Mouse (Mus musculus): ENCODE results near the gene Spink8. TPM values are rescaled to one million over a fixed set of nuclear protein-coding genes. Genes with fewer than 3 reads are reported as not detected.

Spink8 gene
- polyA plus RNA-seq, 1 experiment from 2014 or later, result not detected

GRCm38 (mm10) chr9:109807898-109808297 lies 4.2 kb upstream of the Spink8 start:
- Histone ChIP-seq H3K27ac (ENCODE audit: low read depth, low read length) (no peak overlapping the region), H3K27me3 (replicated peaks; ENCODE audit: control insufficient read depth, insufficient read depth, low read length) (no peaks in the 10 kb centered on the region), H3K4me1 (replicated peaks; ENCODE audit: control insufficient read depth, insufficient read depth, low read length) (no peaks in the 10 kb centered on the region), H3K9ac (ENCODE audit: low read depth, low read length) (no peak overlapping the region), H3K36me3 (ENCODE audit: control insufficient read depth, insufficient read depth, low read length) (no peaks in the 10 kb centered on the region), H3K4me2 (no peak overlapping the region), H3K9me3 (ENCODE audit: control insufficient read depth, low read length) (no peaks in the 10 kb centered on the region), H3K4me3 (ENCODE audit: low read depth, low read length) (no peak overlapping the region)
- no peak for ATAC-seq (replicated peaks; ENCODE audit: low FRiP score)
- DNase-seq (ENCODE audit: low spot score), result no peak
- WGBS, result 51% methylated on average over 3 of the region's 3 CpGs

- Histone ChIP-seq H3K9ac (ENCODE audit: low read depth, low read length) (no peak overlapping the region), H3K4me3 (ENCODE audit: low read depth, low read length) (no peak overlapping the region), H3K27ac (ENCODE audit: low read depth, low read length) (no peak overlapping the region), H3K9me3 (ENCODE audit: control insufficient read depth, low read length) (no peaks in the 10 kb centered on the region), H3K27me3 (replicated peaks; ENCODE audit: control insufficient read depth, insufficient read depth, low read length) (no peaks in the 10 kb centered on the region), H3K36me3 (ENCODE audit: control insufficient read depth, insufficient read depth, low read length) (no peaks in the 10 kb centered on the region), H3K4me1 (replicated peaks; ENCODE audit: control insufficient read depth, insufficient read depth, low read length) (no peaks in the 10 kb centered on the region), H3K4me2 (no peak overlapping the region)
- ATAC-seq (replicated peaks; ENCODE audit: low FRiP score) (no peak), DNase-seq (ENCODE audit: low spot score) (no peak)
- 50% methylated on average over 7 of the region's 7 CpGs for WGBS
Measured at GRCm38 (mm10) chr9:109813424-109813823, 1.3 kb downstream of the Spink8 start.

GRCm38 (mm10) chr9:109816341-109816740 lies 4.3 kb downstream of the Spink8 start:
- H3K4me1 ChIP-seq (replicated peaks; ENCODE audit: control insufficient read depth, insufficient read depth, low read length), result no peaks in the 10 kb centered on the region

DNA sequence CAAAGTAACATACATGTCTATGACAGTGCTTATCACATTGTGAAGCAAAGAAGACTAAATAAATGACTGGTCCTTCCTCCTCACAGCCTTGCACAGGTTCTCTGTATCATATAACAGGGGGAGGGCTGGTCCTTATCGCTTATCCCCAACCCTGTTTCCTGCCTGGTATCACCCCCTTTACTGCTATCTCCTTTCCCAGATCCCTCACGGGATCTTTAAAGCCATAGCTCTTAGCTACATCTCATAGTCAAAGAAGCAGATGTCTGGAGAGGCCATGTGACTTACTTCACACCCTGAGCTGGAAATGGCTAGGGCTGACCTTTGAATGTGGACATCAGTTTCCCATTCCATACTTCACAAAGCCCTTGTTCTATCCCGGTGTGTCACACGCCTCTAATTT lies 13.7 kb downstream of the Spink8 start:
- H3K27ac ChIP-seq (ENCODE audit: low read depth, low read length), result no peak overlapping the region
- H3K9ac ChIP-seq (ENCODE audit: low read depth, low read length), result no peak overlapping the region
- no peaks in the 10 kb centered on the region for H3K9me3 ChIP-seq (ENCODE audit: control insufficient read depth, low read length)
- peak; percentile 91 for ATAC-seq (replicated peaks; ENCODE audit: low FRiP score)
- no peaks in the 10 kb centered on the region for H3K27me3 ChIP-seq (replicated peaks; ENCODE audit: control insufficient read depth, insufficient read depth, low read length)
- H3K36me3 ChIP-seq (ENCODE audit: control insufficient read depth, insufficient read depth, low read length), result no peaks in the 10 kb centered on the region
- 24% methylated on average over 4 of the region's 4 CpGs for WGBS
- no peak overlapping the region for H3K4me3 ChIP-seq (ENCODE audit: low read depth, low read length)
- no peak overlapping the region for H3K4me2 ChIP-seq
- DNase-seq (ENCODE audit: low spot score), result no peak
- peaks cover 7% of the 10 kb centered on the region for H3K4me1 ChIP-seq (replicated peaks; ENCODE audit: control insufficient read depth, insufficient read depth, low read length)

More at GRCm38 (mm10) chr9:109816341-109816740, 4.3 kb downstream of the Spink8 start:
- H3K27me3 ChIP-seq (replicated peaks; ENCODE audit: control insufficient read depth, insufficient read depth, low read length), result no peaks in the 10 kb centered on the region
- H3K27ac ChIP-seq (ENCODE audit: low read depth, low read length), result no peak overlapping the region
- DNase-seq (ENCODE audit: low spot score) (no peak), ATAC-seq (replicated peaks; ENCODE audit: low FRiP score) (no peak)
- 28% methylated on average over 6 of the region's 6 CpGs for WGBS
- no peak overlapping the region for H3K9ac ChIP-seq (ENCODE audit: low read depth, low read length)
- no peaks in the 10 kb centered on the region for H3K9me3 ChIP-seq (ENCODE audit: control insufficient read depth, low read length)
- H3K4me2 ChIP-seq, result no peak overlapping the region
- no peak overlapping the region for H3K4me3 ChIP-seq (ENCODE audit: low read depth, low read length)
- H3K36me3 ChIP-seq (ENCODE audit: control insufficient read depth, insufficient read depth, low read length), result no peaks in the 10 kb centered on the region

DNA sequence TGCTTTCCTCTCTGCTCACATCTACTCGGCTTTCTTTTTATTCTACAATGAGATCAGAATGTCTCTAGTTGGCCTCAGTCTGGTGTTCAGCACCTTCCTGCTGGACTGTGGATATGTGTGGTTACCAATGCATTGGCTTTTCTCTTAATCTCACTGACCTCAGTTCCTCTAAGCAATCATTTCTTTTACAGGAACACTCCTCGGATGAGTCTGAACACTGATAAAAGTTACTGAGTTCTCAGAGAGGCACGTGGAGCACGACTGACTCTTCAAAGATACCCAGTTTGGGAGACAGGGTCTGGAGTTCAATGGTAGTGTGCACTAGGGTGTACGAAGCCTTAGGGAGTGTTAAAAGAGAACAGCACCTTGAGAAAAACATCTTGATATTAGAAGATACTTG lies 14.1 kb downstream of the Spink8 start:
- peaks cover 7% of the 10 kb centered on the region for H3K4me1 ChIP-seq (replicated peaks; ENCODE audit: control insufficient read depth, insufficient read depth, low read length)
- H3K4me2 ChIP-seq, result no peak overlapping the region
- H3K9ac ChIP-seq (ENCODE audit: low read depth, low read length), result no peak overlapping the region
- no peaks in the 10 kb centered on the region for H3K36me3 ChIP-seq (ENCODE audit: control insufficient read depth, insufficient read depth, low read length)
- no peaks in the 10 kb centered on the region for H3K27me3 ChIP-seq (replicated peaks; ENCODE audit: control insufficient read depth, insufficient read depth, low read length)
- peak; percentile 64 for ATAC-seq (replicated peaks; ENCODE audit: low FRiP score)
- H3K27ac ChIP-seq (ENCODE audit: low read depth, low read length), result no peak overlapping the region
- 38% methylated on average over 5 of the region's 5 CpGs for WGBS
- DNase-seq (ENCODE audit: low spot score), result no peak
- no peak overlapping the region for H3K4me3 ChIP-seq (ENCODE audit: low read depth, low read length)
- H3K9me3 ChIP-seq (ENCODE audit: control insufficient read depth, low read length), result no peaks in the 10 kb centered on the region

DNA sequence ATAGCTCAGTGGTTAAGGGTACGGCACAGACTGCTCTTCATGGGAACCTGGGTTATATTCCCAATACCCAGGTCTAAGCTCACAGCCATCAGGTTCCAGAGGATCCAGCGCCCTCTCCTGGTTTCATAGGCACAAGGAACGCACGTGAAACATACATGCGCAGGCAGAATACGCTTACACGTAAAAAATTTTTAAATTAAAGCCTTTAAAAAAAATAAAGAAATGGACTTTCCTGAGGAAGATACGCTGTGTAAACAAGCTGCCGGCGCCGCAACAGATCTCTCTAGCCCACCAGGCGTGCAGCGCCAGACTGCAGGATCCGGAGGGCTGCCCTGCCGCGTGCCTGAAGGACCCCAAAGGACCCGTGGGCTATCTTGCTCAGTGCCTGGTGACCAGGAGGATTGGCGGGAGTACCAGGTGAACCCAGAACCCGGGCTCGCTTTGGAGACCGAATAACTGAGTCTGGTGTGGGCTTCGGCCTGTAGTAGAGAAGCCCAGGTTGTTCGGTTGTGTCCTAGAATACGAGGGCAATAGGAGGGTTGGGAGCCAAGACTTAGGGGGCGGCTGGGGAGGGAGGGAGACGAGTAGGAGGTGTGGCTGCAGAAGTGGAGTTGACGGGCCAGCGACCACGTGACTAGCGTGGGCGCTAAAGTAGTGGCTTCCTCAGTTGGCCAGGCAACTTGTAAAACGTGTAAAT lies 20.5 kb downstream of the Spink8 start, which contains the start of gene Nme6:
TSS of gene Nme6 (plus strand) at position 359 of the 697 bp plus-strand sequence.
- WGBS, result under 1% methylated on average over 32 of the region's 32 CpGs
- ATAC-seq (replicated peaks; ENCODE audit: low FRiP score) (peak; percentile 97), DNase-seq (ENCODE audit: low spot score) (peak; percentile 97)
- Histone ChIP-seq H3K4me3 (ENCODE audit: low read depth, low read length) (peak within 1 kb of the TSS; percentile 63), H3K4me2 (peak within 1 kb of the TSS; percentile 88), H3K27me3 (replicated peaks; ENCODE audit: control insufficient read depth, insufficient read depth, low read length) (no peaks in the 10 kb centered on the region), H3K27ac (ENCODE audit: low read depth, low read length) (peak within 1 kb of the TSS; percentile 62), H3K9me3 (ENCODE audit: control insufficient read depth, low read length) (no peaks in the 10 kb centered on the region), H3K9ac (ENCODE audit: low read depth, low read length) (peak within 1 kb of the TSS; percentile 72), H3K36me3 (ENCODE audit: control insufficient read depth, insufficient read depth, low read length) (peaks cover 1% of the 10 kb centered on the region; the same call in 1 of the 2 replicates), H3K4me1 (replicated peaks; ENCODE audit: control insufficient read depth, insufficient read depth, low read length) (no peaks in the 10 kb centered on the region)

DNA sequence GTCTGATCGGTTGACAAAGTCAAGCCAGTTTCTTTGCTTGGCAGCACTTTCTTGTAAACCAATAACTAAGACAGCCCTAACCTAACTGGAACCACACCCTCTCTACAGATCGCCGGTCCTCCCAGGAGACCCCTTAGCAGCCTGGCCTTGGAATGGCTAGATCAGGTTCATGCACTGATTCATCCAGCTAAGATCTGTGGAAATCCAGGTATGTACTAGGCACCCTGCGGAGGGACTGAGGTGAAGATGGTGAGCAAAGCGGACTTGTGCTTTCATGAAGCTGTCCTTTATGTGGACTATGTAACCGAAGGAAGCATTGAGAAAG lies 21.0 kb downstream of the Spink8 start:
- peak overlapping the region; percentile 88 for H3K4me2 ChIP-seq
- no peak overlapping the region for H3K27ac ChIP-seq (ENCODE audit: low read depth, low read length)
- no peaks in the 10 kb centered on the region for H3K9me3 ChIP-seq (ENCODE audit: control insufficient read depth, low read length)
- peak overlapping the region; percentile 72 for H3K9ac ChIP-seq (ENCODE audit: low read depth, low read length)
- peak overlapping the region; percentile 63 for H3K4me3 ChIP-seq (ENCODE audit: low read depth, low read length)
- no peak for DNase-seq (ENCODE audit: low spot score)
- WGBS, result 7% methylated on average over 6 of the region's 6 CpGs
- peak; percentile 42 for ATAC-seq (replicated peaks; ENCODE audit: low FRiP score)
- no peaks in the 10 kb centered on the region for H3K27me3 ChIP-seq (replicated peaks; ENCODE audit: control insufficient read depth, insufficient read depth, low read length)
- peaks cover 2% of the 10 kb centered on the region; the same call in 1 of the 2 replicates for H3K36me3 ChIP-seq (ENCODE audit: control insufficient read depth, insufficient read depth, low read length)
- H3K4me1 ChIP-seq (replicated peaks; ENCODE audit: control insufficient read depth, insufficient read depth, low read length), result no peaks in the 10 kb centered on the region

DNA sequence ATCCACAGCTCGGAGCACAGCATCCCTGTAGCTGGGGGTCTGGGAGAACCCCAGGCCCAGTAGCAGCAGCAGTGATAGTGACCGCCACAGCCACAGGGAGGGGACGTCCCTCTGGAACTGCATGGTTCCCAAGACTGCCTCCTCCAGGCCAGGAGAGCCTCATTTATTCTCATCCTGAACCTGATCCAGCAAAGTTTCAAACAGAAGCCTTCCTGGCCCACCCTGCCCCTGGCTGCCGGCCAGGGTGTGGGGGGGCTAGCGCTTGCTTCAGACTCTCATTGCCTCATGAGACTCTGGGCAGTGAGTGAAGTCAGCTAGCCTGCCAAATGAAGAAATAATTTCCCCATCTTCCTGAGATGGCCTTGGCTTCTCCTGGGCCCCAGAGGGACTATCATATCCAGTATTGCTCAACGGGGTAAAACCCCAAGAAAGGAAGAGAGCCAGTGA lies 37.3 kb downstream of the Spink8 start, which contains the start of gene Camp:
TSS of gene Camp (minus strand) at position 306 of the 447 bp plus-strand sequence.
- WGBS, result 78% methylated on average over 6 of the region's 6 CpGs

GRCm38 (mm10) chr9:109850099-109850498 lies 38.0 kb downstream of the Spink8 start:
- Histone ChIP-seq H3K36me3 (ENCODE audit: control insufficient read depth, insufficient read depth, low read length) (no peaks in the 10 kb centered on the region), H3K27ac (ENCODE audit: low read depth, low read length) (no peak overlapping the region), H3K4me3 (ENCODE audit: low read depth, low read length) (no peak overlapping the region), H3K4me1 (replicated peaks; ENCODE audit: control insufficient read depth, insufficient read depth, low read length) (no peaks in the 10 kb centered on the region), H3K27me3 (replicated peaks; ENCODE audit: control insufficient read depth, insufficient read depth, low read length) (no peaks in the 10 kb centered on the region), H3K9me3 (ENCODE audit: control insufficient read depth, low read length) (no peaks in the 10 kb centered on the region), H3K9ac (ENCODE audit: low read depth, low read length) (no peak overlapping the region), H3K4me2 (no peak overlapping the region)
- no peak for ATAC-seq (replicated peaks; ENCODE audit: low FRiP score)
- no peak for DNase-seq (ENCODE audit: low spot score)
- 88% methylated on average over 5 of the region's 5 CpGs for WGBS

More for the DNA sequence above, 37.3 kb downstream of the Spink8 start, which contains the start of gene Camp:
- Histone ChIP-seq H3K27ac (ENCODE audit: low read depth, low read length) (no peak within 1 kb of the TSS), H3K9ac (ENCODE audit: low read depth, low read length) (no peak within 1 kb of the TSS), H3K4me1 (replicated peaks; ENCODE audit: control insufficient read depth, insufficient read depth, low read length) (no peaks in the 10 kb centered on the region), H3K36me3 (ENCODE audit: control insufficient read depth, insufficient read depth, low read length) (no peaks in the 10 kb centered on the region), H3K9me3 (ENCODE audit: control insufficient read depth, low read length) (no peaks in the 10 kb centered on the region), H3K4me3 (ENCODE audit: low read depth, low read length) (no peak within 1 kb of the TSS), H3K27me3 (replicated peaks; ENCODE audit: control insufficient read depth, insufficient read depth, low read length) (no peaks in the 10 kb centered on the region), H3K4me2 (no peak within 1 kb of the TSS)
- no peak for ATAC-seq (replicated peaks; ENCODE audit: low FRiP score)
- no peak for DNase-seq (ENCODE audit: low spot score)
